8 mouse cellular contexts compared by ENCODE assay signal in the genomic region with DNA sequence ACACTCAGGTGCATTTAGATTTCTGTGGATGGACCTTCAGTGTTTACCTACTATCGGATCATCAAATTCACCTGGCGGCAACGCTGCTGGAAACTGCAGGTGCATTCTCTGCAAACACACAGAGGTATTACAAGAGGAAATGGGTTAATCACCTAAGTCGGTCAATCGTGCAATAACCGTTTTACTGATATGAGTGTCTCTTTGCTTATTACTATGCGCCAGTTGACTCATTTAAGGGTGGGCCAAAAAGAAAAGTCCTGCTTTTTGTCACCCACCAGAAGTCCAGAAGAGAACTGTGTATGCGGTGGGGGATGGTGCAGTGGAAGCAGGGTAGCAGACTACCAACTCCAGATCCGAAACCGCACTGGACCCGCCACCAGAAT. TPM values are rescaled to one million over a fixed set of nuclear protein-coding genes. Genes with fewer than 3 reads are reported as not detected.
A peak's percentile ranks its signal among the peaks of the same experiment; 100 is the strongest.
DNase-seq lines count a peak whose midpoint lies in the region; ATAC-seq and TF ChIP-seq lines count a peak whose summit lies in the region.

No protein-coding gene starts in this region.

- TF ChIP-seq POLR2A in lung, adult 2 months (IDR thresholded peaks at IDR 0.05; ENCODE audit: borderline replicate concordance, extremely low read depth, low read depth, low read length), result no peak

- no peak for DNase-seq in lung, adult 2 months
- DNase-seq in lung, postnatal 14 days, result no peak
- DNase-seq in embryonic facial prominence, embryonic 10.5 days (ENCODE audit: low spot score), result no peak
- no peak for DNase-seq in heart, postnatal 0 days (ENCODE audit: low spot score)
- no peak for DNase-seq in ovary, postnatal 10 days (ENCODE audit: low spot score)
- DNase-seq in layer of hippocampus, postnatal 36 days, result no peak
- no peak for DNase-seq in left cerebral cortex, adult 18-20 months (ENCODE audit: low spot score in 2 of 2)

- no peaks in the 10 kb centered on the region for H3K27me3 ChIP-seq in embryonic facial prominence, embryonic 10.5 days (replicated peaks; ENCODE audit: low read depth, poor library complexity, severe bottlenecking)
- no peaks in the 10 kb centered on the region for H3K27me3 ChIP-seq in heart, postnatal 0 days (ENCODE audit: control insufficient read depth, insufficient read depth, low read length)

- peak overlapping the region; percentile 96 for H3K27ac ChIP-seq in embryonic facial prominence, embryonic 10.5 days (replicated peaks)
- peak overlapping the region; percentile 68 for H3K27ac ChIP-seq in heart, postnatal 0 days (ENCODE audit: low read depth)

- no peak for TF ChIP-seq EP300 in heart, postnatal 0 days (IDR thresholded peaks at IDR 0.05; ENCODE audit: low read depth)

- no peak for TF ChIP-seq CTCF in lung, adult 2 months (IDR thresholded peaks at IDR 0.05; ENCODE audit: insufficient read depth, low read length)
- no peak for TF ChIP-seq CTCF in heart, postnatal 0 days (IDR thresholded peaks at IDR 0.05; ENCODE audit: low read depth)

- peak overlapping the region; percentile 68 for H3K4me2 ChIP-seq in heart, postnatal 0 days (ENCODE audit: low read depth, low read length)

- 2% methylated on average over 11 of the region's 11 CpGs for WGBS in lung, adult 2 months
- WGBS in embryonic facial prominence, embryonic 10.5 days, result 9% methylated on average over 11 of the region's 11 CpGs
- 3% methylated on average over 11 of the region's 11 CpGs for WGBS in heart, postnatal 0 days

- H3K4me3 ChIP-seq in lung, adult 2 months (replicated peaks; ENCODE audit: extremely low read depth, low read depth, low read length), result peak overlapping the region; percentile 92
- peak overlapping the region; percentile 69 for H3K4me3 ChIP-seq in embryonic facial prominence, embryonic 10.5 days
- peak overlapping the region; percentile 94 for H3K4me3 ChIP-seq in heart, postnatal 0 days (ENCODE audit: low read depth, low read length)

- H3K9me3 ChIP-seq in embryonic facial prominence, embryonic 10.5 days, result no peaks in the 10 kb centered on the region
- no peaks in the 10 kb centered on the region for H3K9me3 ChIP-seq in heart, postnatal 0 days (replicated peaks; ENCODE audit: control insufficient read depth, low read length)

- H3K9ac ChIP-seq in heart, postnatal 0 days (replicated peaks; ENCODE audit: low read depth, low read length), result peak overlapping the region; percentile 70

- peaks cover 33% of the 10 kb centered on the region for H3K36me3 ChIP-seq in embryonic facial prominence, embryonic 10.5 days (replicated peaks)
- 0 out of 2 replicates have a peak, but pooled peaks cover 5% of the 10 kb centered on the region for H3K36me3 ChIP-seq in heart, postnatal 0 days (replicated peaks; ENCODE audit: control insufficient read depth, insufficient read depth, low read length)

- no peak for ATAC-seq in heart, postnatal 0 days (ENCODE audit: insufficient read depth, low read depth)
- 0 out of 2 replicates have a peak, but pooled peaks have one; percentile 0 for ATAC-seq in megakaryocyte progenitor cell, adult 5-6 weeks (replicated peaks; ENCODE audit: poor library complexity)

- H3K4me1 ChIP-seq in lung, adult 2 months (ENCODE audit: control insufficient read depth, insufficient read depth, low read length), result peaks cover 8% of the 10 kb centered on the region
- H3K4me1 ChIP-seq in embryonic facial prominence, embryonic 10.5 days, result peaks cover 31% of the 10 kb centered on the region
- peaks cover 23% of the 10 kb centered on the region for H3K4me1 ChIP-seq in heart, postnatal 0 days (ENCODE audit: control insufficient read depth, insufficient read depth)

RNA-seq across cellular contexts. Expression of a gene that starts 0.6 kb away (rescaled TPM):
- 11.4 and 15.3 TPM in 2 replicates for polyA plus RNA-seq in lung, adult 2 months (2012; rRNA removed)
- 14.2 and 14.4 TPM in 2 replicates for polyA plus RNA-seq in embryonic facial prominence, embryonic 10.5 days (2016; fragmentation: Nextera tagmentation; extraction: Ambion mirVana)
- 18.8 and 21.3 TPM in 2 replicates for total RNA-seq in heart, postnatal 0 days (2014; rRNA removed; ENCODE audit: low replicate concordance)
- 6.4 and 7.4 TPM in 2 replicates for polyA plus RNA-seq in heart, postnatal 0 days (2015; fragmentation: Nextera tagmentation; extraction: Ambion mirVana)
- 31.1 and 32.0 TPM in 2 replicates for total RNA-seq in megakaryocyte progenitor cell, adult 5-6 weeks (2015)
- 20.0 and 24.1 TPM in 2 replicates for total RNA-seq in megakaryocyte progenitor cell, adult 5-6 weeks (2017)
- total RNA-seq in layer of hippocampus, postnatal 36 days (2021), result 10 to 100 TPM; 32.1 to 32.6 TPM
- total RNA-seq in left cerebral cortex, adult 18-20 months (2021), result 10 to 100 TPM; 34.6 to 36.5 TPM

RNA-seq across cellular contexts. Expression of a gene that starts 53.8 kb away (rescaled TPM):
- polyA plus RNA-seq in lung, adult 2 months (2012; rRNA removed), result 6.4 and 10.8 TPM in 2 replicates
- 6.2 and 6.4 TPM in 2 replicates for polyA plus RNA-seq in embryonic facial prominence, embryonic 10.5 days (2016; fragmentation: Nextera tagmentation; extraction: Ambion mirVana)
- 6.5 and 8.7 TPM in 2 replicates for total RNA-seq in heart, postnatal 0 days (2014; rRNA removed; ENCODE audit: low replicate concordance)
- polyA plus RNA-seq in heart, postnatal 0 days (2015; fragmentation: Nextera tagmentation; extraction: Ambion mirVana), result 2.5 and 3.1 TPM in 2 replicates
- total RNA-seq in megakaryocyte progenitor cell, adult 5-6 weeks (2015), result 3.6 and 5.5 TPM in 2 replicates
- 9.9 and 11.3 TPM in 2 replicates for total RNA-seq in megakaryocyte progenitor cell, adult 5-6 weeks (2017)
- 10 to 100 TPM; 55.6 to 58.0 TPM for total RNA-seq in layer of hippocampus, postnatal 36 days (2021)
- total RNA-seq in left cerebral cortex, adult 18-20 months (2021), result 10 to 100 TPM; 53.5 to 56.9 TPM
